Mouse (Mus musculus) testis, adult 2 months (tissue): ENCODE measurements around the gene Pard3b. TPM values are rescaled to one million over a fixed set of nuclear protein-coding genes. Genes with fewer than 3 reads are reported as not detected.

Experiments used
- H3K27ac ChIP-seq: fragments of 200-500 bp; 2 replicates; pipeline ENCODE4 v1.5.1; 2012; ENCODE audit warnings: low read depth, low read length; ENCODE audit not compliant: control insufficient read depth, insufficient read depth
- H3K27me3 ChIP-seq: fragments of 200-500 bp; 2 replicates; pipeline ENCODE4 v1.6.1; 2012; ENCODE audit warnings: mild to moderate bottlenecking, low read length, moderate library complexity; ENCODE audit not compliant: control insufficient read depth, insufficient read depth
- H3K36me3 ChIP-seq: fragments of 200-500 bp; 2 replicates; pipeline ENCODE4 v1.6.1; 2012; ENCODE audit warnings: mild to moderate bottlenecking, low read length; ENCODE audit not compliant: control insufficient read depth, insufficient read depth
- H3K4me1 ChIP-seq: fragments of 200-500 bp; 2 replicates; pipeline ENCODE4 v1.6.1; 2012; ENCODE audit warnings: low read length; ENCODE audit not compliant: control insufficient read depth, insufficient read depth
- H3K4me3 ChIP-seq: fragments of 200-500 bp; 2 replicates; pipeline ENCODE4 v1.5.1; 2012; ENCODE audit warnings: low read depth, mild to moderate bottlenecking, low read length, moderate library complexity, mixed read lengths; ENCODE audit not compliant: control insufficient read depth
- CTCF ChIP-seq: fragments of 200-500 bp; IDR thresholded peaks from 2 replicates; pipeline ENCODE4 v1.5.1; 2012; ENCODE audit warnings: low read depth, mild to moderate bottlenecking, inconsistent platforms, low read length, moderate library complexity; ENCODE audit not compliant: control insufficient read depth, insufficient read depth, insufficient replicate concordance
- POLR2A ChIP-seq: fragments of 200-500 bp; IDR thresholded peaks from 2 replicates; pipeline ENCODE4 v1.6.1; 2012; ENCODE audit warnings: low read depth, mild to moderate bottlenecking, inconsistent platforms, low read length, moderate library complexity; ENCODE audit not compliant: control insufficient read depth
- polyA plus RNA-seq: library from polyadenylated mRNA; depleted of rRNA; stranded (reverse); fragments of >200 nt; gene quantifications from 2 replicates; pipeline ENCODE4 v1.2.3, GENCODE M21; 2012

Pard3b gene
- polyA plus RNA-seq, 1 experiment, result 1.3 TPM

GRCm38 (mm10) chr1:61846606-61847005 lies 208.0 kb downstream of the Pard3b start:
- no peaks in the 10 kb centered on the region for H3K4me1 ChIP-seq
- H3K36me3 ChIP-seq, result no peaks in the 10 kb centered on the region
- no peak overlapping the region for H3K4me3 ChIP-seq
- H3K27ac ChIP-seq, result no peak overlapping the region
- no peak for TF ChIP-seq POLR2A
- no peak for TF ChIP-seq CTCF
- H3K27me3 ChIP-seq, result no peaks in the 10 kb centered on the region

GRCm38 (mm10) chr1:61849029-61849714 lies 210.5 kb downstream of the Pard3b start:
- Histone ChIP-seq H3K36me3 (no peaks in the 10 kb centered on the region), H3K27ac (no peak overlapping the region), H3K4me3 (no peak overlapping the region), H3K27me3 (no peaks in the 10 kb centered on the region), H3K4me1 (no peaks in the 10 kb centered on the region)
- TF ChIP-seq CTCF, result no peak
- TF ChIP-seq POLR2A, result no peak

- TF ChIP-seq CTCF, result no peak
- no peak for TF ChIP-seq POLR2A
- Histone ChIP-seq H3K27me3 (no peaks in the 10 kb centered on the region), H3K4me3 (no peak overlapping the region), H3K27ac (no peak overlapping the region), H3K36me3 (no peaks in the 10 kb centered on the region), H3K4me1 (no peaks in the 10 kb centered on the region)
Measured at GRCm38 (mm10) chr1:61850471-61850870, 211.8 kb downstream of the Pard3b start.

GRCm38 (mm10) chr1:61851176-61851575 lies 212.6 kb downstream of the Pard3b start:
- Histone ChIP-seq H3K4me3 (peak overlapping the region; percentile 19; the same call in 1 of the 2 replicates), H3K4me1 (no peaks in the 10 kb centered on the region), H3K27me3 (no peaks in the 10 kb centered on the region), H3K36me3 (no peaks in the 10 kb centered on the region), H3K27ac (no peak overlapping the region)
- TF ChIP-seq POLR2A (no peak), CTCF (no peak)

- no peaks in the 10 kb centered on the region for H3K36me3 ChIP-seq
- no peak overlapping the region for H3K4me3 ChIP-seq
- H3K4me1 ChIP-seq, result no peaks in the 10 kb centered on the region
- H3K27me3 ChIP-seq, result no peaks in the 10 kb centered on the region
- H3K27ac ChIP-seq, result no peak overlapping the region
- TF ChIP-seq CTCF (no peak), POLR2A (no peak)
Measured at GRCm38 (mm10) chr1:61867286-61868082, 228.9 kb downstream of the Pard3b start.

GRCm38 (mm10) chr1:61874875-61875274 lies 236.3 kb downstream of the Pard3b start:
- Histone ChIP-seq H3K4me1 (no peaks in the 10 kb centered on the region), H3K36me3 (no peaks in the 10 kb centered on the region), H3K4me3 (no peak overlapping the region), H3K27ac (no peak overlapping the region), H3K27me3 (no peaks in the 10 kb centered on the region)
- TF ChIP-seq POLR2A (no peak), CTCF (no peak)

GRCm38 (mm10) chr1:61879706-61880470 lies 241.3 kb downstream of the Pard3b start:
- Histone ChIP-seq H3K4me1 (no peaks in the 10 kb centered on the region), H3K36me3 (no peaks in the 10 kb centered on the region), H3K27me3 (no peaks in the 10 kb centered on the region), H3K27ac (no peak overlapping the region), H3K4me3 (no peak overlapping the region)
- TF ChIP-seq CTCF (no peak), POLR2A (no peak)
